Mouse (Mus musculus) MEL (cell line): ENCODE data around the gene Nelfa.

Experiments used
- CTCF ChIP-seq, 3 experiments: IDR thresholded peaks in 2 of 3; conservative IDR thresholded peaks in 1 of 3; 2 replicates each; pipeline ENCODE4 v1.5.1; 2011 to 2012; ENCODE audit warnings: low read length in 3 of 3, low read depth in 2 of 3, mild to moderate bottlenecking in 2 of 3, improper control_type of control experiment in 1 of 3, inconsistent platforms in 1 of 3, mixed read lengths in 1 of 3, moderate library complexity in 1 of 3; ENCODE audit not compliant: control insufficient read depth in 1 of 3, insufficient read depth in 1 of 3, poor library complexity in 1 of 3, severe bottlenecking in 1 of 3
- EP300 ChIP-seq, 2 experiments: IDR thresholded peaks; 2 replicates each; pipeline ENCODE4 v1.6.1; 2011; ENCODE audit warnings: improper control_type of control experiment in 2 of 2, low read length in 2 of 2, low read depth in 1 of 2, mild to moderate bottlenecking in 1 of 2
- GABPA ChIP-seq: IDR thresholded peaks from 2 replicates; pipeline ENCODE4 v1.6.1; 2012; ENCODE audit warnings: low read depth, mild to moderate bottlenecking, inconsistent platforms, low read length, improper control_type of control experiment, moderate library complexity
- GATA1 ChIP-seq: IDR thresholded peaks from 2 replicates; pipeline ENCODE4 v1.6.1; 2011; ENCODE audit warnings: low read depth, low read length, improper control_type of control experiment
- MYC ChIP-seq: IDR thresholded peaks from 2 replicates; pipeline ENCODE4 v1.6.1; 2011; ENCODE audit warnings: low read depth, mild to moderate bottlenecking, low read length, improper control_type of control experiment, moderate library complexity
- NELFE ChIP-seq: IDR thresholded peaks from 2 replicates; pipeline ENCODE4 v1.6.1; 2011; ENCODE audit warnings: low read depth, low read length, improper control_type of control experiment
- POLR2A ChIP-seq, 2 experiments: IDR thresholded peaks; 2 replicates each; pipeline ENCODE4 v1.6.1; 2011 to 2012; ENCODE audit warnings: low read length in 2 of 2, mild to moderate bottlenecking in 2 of 2, control low read depth in 1 of 2, improper control_type of control experiment in 1 of 2, low read depth in 1 of 2, moderate library complexity in 1 of 2; ENCODE audit not compliant: control insufficient read depth in 1 of 2, insufficient read depth in 1 of 2, poor library complexity in 1 of 2
- RCOR1 ChIP-seq: IDR thresholded peaks from 2 replicates; pipeline ENCODE4 v1.6.1; 2012; ENCODE audit warnings: low read depth, mild to moderate bottlenecking, inconsistent platforms, low read length, improper control_type of control experiment
- TAL1 ChIP-seq: IDR thresholded peaks from 2 replicates; pipeline ENCODE4 v1.6.1; 2012; ENCODE audit warnings: mild to moderate bottlenecking, inconsistent platforms, low read length, moderate library complexity, mixed read lengths
- TCF12 ChIP-seq: IDR thresholded peaks from 2 replicates; pipeline ENCODE4 v1.6.1; 2014; ENCODE audit warnings: low read depth, mild to moderate bottlenecking, inconsistent platforms, low read length, improper control_type of control experiment, moderate library complexity
- ZKSCAN1 ChIP-seq: IDR thresholded peaks from 2 replicates; pipeline ENCODE4 v1.6.1; 2012; ENCODE audit warnings: low read depth, mild to moderate bottlenecking, inconsistent platforms, low read length, improper control_type of control experiment, moderate library complexity
- ZMIZ1 ChIP-seq: IDR thresholded peaks from 2 replicates; pipeline ENCODE4 v1.6.1; 2012; ENCODE audit warnings: low read depth, mild to moderate bottlenecking, inconsistent platforms, low read length, improper control_type of control experiment, moderate library complexity

GRCm38 (mm10) chr5:33897158-33897557 lies 39.1 kb downstream of the Nelfa start:
- no peak for TF ChIP-seq ZMIZ1
- no peak for TF ChIP-seq CTCF (IDR thresholded peaks at IDR 0.05 in 2 of 3, conservative IDR thresholded peaks at IDR 0.05 in 1 of 3; ENCODE audit: control insufficient read depth in 1 of 3, insufficient read depth in 1 of 3, low read depth in 2 of 3, low read length in 3 of 3, poor library complexity in 1 of 3, severe bottlenecking in 1 of 3)
- TF ChIP-seq GABPA, result no peak
- TF ChIP-seq RCOR1, result no peak
- no peak for TF ChIP-seq TAL1
- no peak for TF ChIP-seq EP300 (IDR thresholded peaks at IDR 0.05; ENCODE audit: low read depth in 1 of 2, low read length in 2 of 2)
- TF ChIP-seq NELFE, result no peak
- no peak; a peak in 1 of 4 replicates for TF ChIP-seq POLR2A (IDR thresholded peaks at IDR 0.05; ENCODE audit: control insufficient read depth in 1 of 2, insufficient read depth in 1 of 2, low read depth in 1 of 2, low read length in 2 of 2, poor library complexity in 1 of 2)
- no peak for TF ChIP-seq TCF12
- TF ChIP-seq GATA1, result no peak
- TF ChIP-seq ZKSCAN1, result no peak
- TF ChIP-seq MYC, result no peak
